Mouse (Mus musculus) ES-E14 (cell line): ENCODE measurements at regions not wholly inside any gene's neighbourhood (a gene's known extent, or its start where the extent isn't known, plus 50 kb on each side); places are given as distances from the start of the nearest gene placed in this dataset.

Experiments
- CHD2 ChIP-seq: IDR thresholded peaks from 2 replicates; pipeline ENCODE4 v1.6.1; 2014; ENCODE audit warnings: mild to moderate bottlenecking, low read depth, low read length, inconsistent platforms
- ZC3H11A ChIP-seq: IDR thresholded peaks from 2 replicates; pipeline ENCODE4 v1.6.1; 2012; ENCODE audit warnings: low read depth, mild to moderate bottlenecking, inconsistent platforms, low read length, borderline replicate concordance

GRCm38 (mm10) chr6:88964071-88964470 is 62.0 kb downstream of the Tpra1 start:
- TF ChIP-seq CHD2: no peak
- TF ChIP-seq ZC3H11A: no peak
